Mouse (Mus musculus) liver, postnatal 0 days (tissue): ENCODE measurements at regions not wholly inside any gene's neighbourhood (a gene's known extent, or its start where the extent isn't known, plus 50 kb on each side); places are given as distances from the start of the nearest gene placed in this dataset.

Experiments used
- ATAC-seq: fragments of 200-750 bp; cut with Nextera tagmentation; 2 replicates; pipeline ENCODE4 v1.8.0; 2017; ENCODE audit warnings: mild to moderate bottlenecking, moderate library complexity
- DNase-seq: peaks from one replicate; pipeline ENCODE4 v3.0.0-alpha.2; 2016
- H3K27ac ChIP-seq: fragments of 300-500 bp; sonication (generic); 2 replicates; pipeline ENCODE4 v1.5.1; 2014; ENCODE audit warnings: antibody characterized with exemption, moderate library complexity, mild to moderate bottlenecking, low read depth
- H3K27me3 ChIP-seq: fragments of 300-500 bp; sonication (generic); 2 replicates; pipeline ENCODE4 v1.6.1; 2014; ENCODE audit warnings: low read length, control low read depth, mixed read lengths; ENCODE audit not compliant: insufficient read depth
- H3K36me3 ChIP-seq: fragments of 300-500 bp; sonication (generic); replicated peaks from 2 replicates; pipeline ENCODE4 v1.6.1; 2014; ENCODE audit warnings: mild to moderate bottlenecking, control low read depth, low read length, moderate library complexity, mixed read lengths; ENCODE audit not compliant: insufficient read depth
- H3K4me1 ChIP-seq: fragments of 300-500 bp; sonication (generic); 2 replicates; pipeline ENCODE4 v1.6.1; 2014; ENCODE audit warnings: antibody characterized with exemption, mild to moderate bottlenecking, control low read depth; ENCODE audit not compliant: insufficient read depth
- H3K4me2 ChIP-seq: fragments of 300-500 bp; sonication (generic); 2 replicates; pipeline ENCODE4 v1.6.1; 2014; ENCODE audit warnings: low read depth, mild to moderate bottlenecking, low read length, moderate library complexity, mixed read lengths
- H3K4me3 ChIP-seq: fragments of 300-500 bp; sonication (generic); 2 replicates; pipeline ENCODE4 v1.5.1; 2014; ENCODE audit warnings: low read depth, low read length
- H3K9ac ChIP-seq: fragments of 300-500 bp; sonication (generic); replicated peaks from 2 replicates; pipeline ENCODE4 v1.6.1; 2014; ENCODE audit warnings: mild to moderate bottlenecking, moderate library complexity
- H3K9me3 ChIP-seq: fragments of 300-500 bp; sonication (generic); 2 replicates; pipeline ENCODE4 v1.6.1; 2016; ENCODE audit warnings: mild to moderate bottlenecking, control low read depth, low read length, mixed read lengths
- CTCF ChIP-seq: sonication (generic); IDR thresholded peaks from 2 replicates; pipeline ENCODE4 v1.5.1; 2016; ENCODE audit warnings: antibody characterized with exemption, low read depth
- EP300 ChIP-seq: IDR thresholded peaks from 2 replicates; pipeline ENCODE4 v1.6.1; 2016; ENCODE audit warnings: antibody characterized with exemption, low read depth, mild to moderate bottlenecking
- WGBS: fragments of 180-500 bp; shearing (Covaris S2); extraction: QIAGEN DNeasy Blood & Tissue Kit; methylation state at CpG from one replicate; pipeline ENCODE4 v1.1.7; 2014; ENCODE audit not compliant: insufficient replicate concordance; 5-methylcytosine and 5-hydroxymethylcytosine counted together

DNA sequence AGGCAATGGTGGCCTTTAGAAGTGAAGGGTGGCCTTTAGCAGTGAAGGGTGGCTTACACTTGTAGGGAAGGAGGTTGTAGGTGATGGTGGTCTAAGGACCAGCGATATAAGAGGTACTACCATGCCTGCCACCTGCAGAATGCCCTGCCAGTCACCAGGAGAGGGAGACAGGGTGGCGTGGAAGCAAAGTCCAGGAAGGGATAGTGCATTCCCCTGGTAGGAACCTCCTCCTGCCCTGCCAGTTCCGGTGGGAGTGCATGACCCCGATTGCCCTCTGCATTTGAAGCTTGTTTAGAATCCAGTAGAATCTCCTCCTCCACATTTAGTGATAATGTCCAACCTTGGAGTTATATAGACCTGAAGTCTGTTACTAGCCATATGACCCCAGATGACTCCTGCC, 127.7 kb upstream of the Id2 start:
- no peaks in the 10 kb centered on the region for H3K36me3 ChIP-seq
- peaks cover 40% of the 10 kb centered on the region for H3K4me1 ChIP-seq
- DNase-seq (no peak), ATAC-seq (peak; percentile 48; the same call in 1 of the 2 replicates)
- H3K4me2 ChIP-seq = no peak overlapping the region
- 71% methylated on average over 4 of the region's 4 CpGs for WGBS
- H3K27ac ChIP-seq = no peak overlapping the region
- H3K9ac ChIP-seq = no peak overlapping the region
- no peaks in the 10 kb centered on the region for H3K9me3 ChIP-seq
- no peak overlapping the region for H3K4me3 ChIP-seq
- TF ChIP-seq EP300 (no peak), CTCF (peak; percentile 49)
- H3K27me3 ChIP-seq = no peaks in the 10 kb centered on the region

DNA sequence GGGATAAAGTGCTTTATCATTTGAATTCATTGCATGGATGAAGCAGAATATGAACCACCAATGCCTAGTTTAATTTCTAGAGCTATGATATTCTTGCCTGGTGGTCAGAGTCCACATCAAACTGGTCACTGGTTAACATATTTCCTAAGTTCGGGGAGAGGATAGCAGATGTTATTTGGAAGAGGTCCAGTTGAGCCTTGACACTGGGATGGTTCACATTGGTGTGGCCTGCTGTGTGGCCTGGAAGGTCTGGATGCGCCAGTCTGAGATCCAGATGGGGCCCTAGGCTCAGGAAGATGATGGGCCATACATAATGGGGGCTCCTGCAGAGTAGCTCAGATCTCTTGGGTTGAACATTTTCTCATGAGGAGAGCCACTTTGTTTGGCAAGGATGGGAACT, 127.3 kb upstream of the Id2 start:
- no peak overlapping the region for H3K4me3 ChIP-seq
- no peak for TF ChIP-seq CTCF
- no peak for TF ChIP-seq EP300
- WGBS = 69% methylated on average over 2 of the region's 2 CpGs
- no peak overlapping the region for H3K4me2 ChIP-seq
- no peaks in the 10 kb centered on the region for H3K36me3 ChIP-seq
- no peak overlapping the region for H3K9ac ChIP-seq
- H3K27me3 ChIP-seq = no peaks in the 10 kb centered on the region
- H3K27ac ChIP-seq = no peak overlapping the region
- ATAC-seq = peak; percentile 72
- no peaks in the 10 kb centered on the region for H3K9me3 ChIP-seq
- peaks cover 40% of the 10 kb centered on the region for H3K4me1 ChIP-seq
- no peak for DNase-seq

DNA sequence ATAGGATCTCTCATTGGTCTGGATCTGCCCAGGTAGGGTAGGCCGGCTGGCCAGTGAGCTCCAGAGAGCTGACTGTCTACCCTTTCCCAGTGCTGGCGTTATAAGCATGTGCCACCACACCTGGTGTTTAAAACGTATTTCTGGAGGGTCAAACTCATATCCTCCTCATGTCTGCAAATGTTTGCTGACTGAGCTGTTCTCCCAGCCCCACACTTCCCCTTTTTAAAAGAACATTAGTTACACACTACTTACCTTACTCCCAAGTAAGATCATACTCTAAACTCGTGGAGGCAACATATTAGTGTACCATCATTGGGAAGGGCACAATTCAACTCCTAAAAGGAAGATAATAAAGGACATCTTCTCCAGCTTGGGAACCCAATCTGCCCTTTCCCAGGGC, 126.6 kb upstream of the Id2 start:
- Histone ChIP-seq H3K4me2 (no peak overlapping the region), H3K36me3 (no peaks in the 10 kb centered on the region), H3K27me3 (no peaks in the 10 kb centered on the region), H3K4me1 (peaks cover 40% of the 10 kb centered on the region), H3K9me3 (no peaks in the 10 kb centered on the region), H3K27ac (no peak overlapping the region), H3K4me3 (no peak overlapping the region), H3K9ac (no peak overlapping the region)
- ATAC-seq (no peak), DNase-seq (no peak)
- WGBS = 40% methylated on average over 4 of the region's 4 CpGs
- no peak for TF ChIP-seq CTCF
- TF ChIP-seq EP300 = no peak

DNA sequence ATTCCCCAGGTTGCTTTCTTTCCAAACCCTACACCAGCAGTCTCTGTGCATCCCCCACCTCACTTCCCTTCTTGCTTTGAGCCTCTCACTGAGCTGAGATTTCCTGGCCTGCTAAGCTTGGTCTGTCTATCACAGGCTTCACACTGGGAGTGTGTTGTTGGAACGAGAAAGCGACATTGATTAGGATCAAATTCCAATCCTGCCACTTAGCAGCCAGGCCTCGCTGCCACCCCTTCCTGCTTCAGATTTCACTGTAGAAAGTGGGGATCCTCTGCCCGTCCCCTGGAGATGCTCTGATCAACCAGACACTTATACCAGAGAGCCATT, 123.8 kb upstream of the Id2 start:
- Histone ChIP-seq H3K4me2 (no peak overlapping the region), H3K9me3 (no peaks in the 10 kb centered on the region), H3K9ac (no peak overlapping the region), H3K4me1 (peaks cover 52% of the 10 kb centered on the region), H3K27me3 (no peaks in the 10 kb centered on the region), H3K27ac (no peak overlapping the region), H3K4me3 (no peak overlapping the region), H3K36me3 (no peaks in the 10 kb centered on the region)
- DNase-seq = no peak
- no peak; the same call in 1 of the 2 replicates for ATAC-seq
- WGBS = 59% methylated on average over 4 of the region's 4 CpGs
- TF ChIP-seq CTCF (no peak), EP300 (no peak)

DNA sequence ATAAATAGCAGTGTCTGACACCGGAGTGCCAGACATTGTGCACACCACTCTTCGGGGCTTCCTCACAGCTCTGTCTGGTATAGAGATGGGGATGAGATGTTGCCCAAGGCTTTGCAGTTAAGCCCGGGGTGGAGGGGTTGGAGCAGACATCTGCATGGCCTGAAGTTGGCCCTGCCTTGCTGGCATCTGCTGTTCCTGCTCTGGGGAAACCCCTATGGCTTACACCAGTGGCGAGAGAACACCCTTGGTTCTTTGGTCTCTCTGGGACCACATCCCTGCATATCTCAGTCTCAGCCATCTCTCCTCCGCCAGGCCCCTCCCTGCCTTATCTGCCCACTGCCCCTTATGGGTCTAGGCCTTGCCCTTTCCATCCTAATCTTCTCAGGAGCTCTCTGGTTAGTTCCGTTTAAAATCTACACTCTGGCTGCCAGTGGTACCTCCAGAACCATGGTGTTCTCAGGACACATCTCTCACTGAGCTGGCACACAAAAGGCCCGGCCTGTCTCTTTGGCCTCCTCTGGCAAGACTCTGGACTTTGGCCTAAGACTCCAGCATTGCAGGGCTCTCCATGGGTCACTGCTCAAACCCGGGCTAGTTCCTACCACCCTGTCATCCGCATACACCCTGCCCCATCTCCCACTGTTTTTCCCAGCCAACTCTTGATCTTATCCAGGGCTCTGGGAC, 123.3 kb upstream of the Id2 start:
- no peaks in the 10 kb centered on the region for H3K9me3 ChIP-seq
- 62% methylated on average over 9 of the region's 9 CpGs for WGBS
- H3K4me3 ChIP-seq = no peak overlapping the region
- no peak overlapping the region for H3K9ac ChIP-seq
- no peak overlapping the region for H3K27ac ChIP-seq
- no peaks in the 10 kb centered on the region for H3K36me3 ChIP-seq
- peaks cover 52% of the 10 kb centered on the region for H3K4me1 ChIP-seq
- no peak overlapping the region for H3K4me2 ChIP-seq
- ATAC-seq (no peak), DNase-seq (no peak)
- no peak for TF ChIP-seq EP300
- TF ChIP-seq CTCF = no peak
- H3K27me3 ChIP-seq = no peaks in the 10 kb centered on the region

GRCm38 (mm10) chr12:25219546-25219945, 122.6 kb upstream of the Id2 start:
- no peak overlapping the region for H3K4me2 ChIP-seq
- no peak for DNase-seq
- 71% methylated on average over 10 of the region's 10 CpGs for WGBS
- H3K27ac ChIP-seq = no peak overlapping the region
- no peak for ATAC-seq
- no peaks in the 10 kb centered on the region for H3K36me3 ChIP-seq
- H3K9ac ChIP-seq = no peak overlapping the region
- TF ChIP-seq CTCF (no peak), EP300 (no peak)
- no peaks in the 10 kb centered on the region for H3K9me3 ChIP-seq
- peaks cover 48% of the 10 kb centered on the region for H3K4me1 ChIP-seq
- no peaks in the 10 kb centered on the region for H3K27me3 ChIP-seq
- no peak overlapping the region for H3K4me3 ChIP-seq
